Mouse (Mus musculus): ENCODE measurements around the gene Hltf. TPM values are rescaled to one million over a fixed set of nuclear protein-coding genes. Genes with fewer than 3 reads are reported as not detected.

The Hltf gene
- total RNA-seq, 1 experiment from 2014 or later = 20.5 TPM

DNA sequence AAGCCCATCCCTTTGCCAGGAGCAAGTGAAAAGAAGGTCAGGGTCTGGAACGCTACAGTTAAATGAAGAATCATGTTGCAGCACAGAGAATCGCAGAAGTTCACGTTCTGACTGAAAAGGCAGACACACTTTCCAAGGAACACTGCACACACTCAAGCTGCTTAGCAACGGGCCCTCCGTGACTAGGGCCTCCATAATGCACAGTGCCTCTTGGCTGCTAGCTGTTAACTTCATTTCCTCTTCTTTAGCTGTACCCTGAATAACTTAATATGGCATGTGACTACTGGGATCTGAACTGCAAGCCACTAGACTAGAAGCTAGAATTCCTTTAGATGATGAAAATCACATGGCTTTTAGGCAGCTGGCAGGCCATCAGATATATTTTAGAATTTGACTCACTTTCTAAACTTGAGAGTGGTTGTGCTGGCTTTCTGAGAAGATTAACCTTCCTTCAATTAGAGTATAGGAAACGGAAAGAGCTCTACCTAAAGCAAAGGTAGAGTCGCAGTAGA is 89.3 kb downstream of the Hltf start:
- no peak for DNase-seq

DNA sequence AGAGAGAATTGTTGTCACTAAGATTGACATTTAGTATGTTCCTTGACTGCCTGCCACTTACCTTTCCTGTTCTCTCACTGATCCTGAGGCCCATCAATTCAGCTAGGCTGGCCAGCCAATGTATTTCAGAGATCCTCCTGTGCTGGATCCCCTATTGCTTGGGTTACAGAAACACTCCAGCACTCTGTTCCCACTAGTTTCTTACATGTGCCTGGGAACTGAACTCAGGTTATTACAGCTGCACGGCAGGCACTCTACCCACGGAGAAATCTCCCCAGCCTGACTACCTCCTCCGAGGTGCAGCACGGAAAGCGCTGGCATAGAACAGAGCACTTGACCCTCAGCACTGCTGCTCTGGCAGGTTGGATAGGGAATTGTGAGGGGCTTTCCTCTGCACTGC is 90.0 kb downstream of the Hltf start:
- no peak for DNase-seq

GRCm38 (mm10) chr3:20150511-20150910 is 92.9 kb downstream of the Hltf start:
- no peak for DNase-seq

DNA sequence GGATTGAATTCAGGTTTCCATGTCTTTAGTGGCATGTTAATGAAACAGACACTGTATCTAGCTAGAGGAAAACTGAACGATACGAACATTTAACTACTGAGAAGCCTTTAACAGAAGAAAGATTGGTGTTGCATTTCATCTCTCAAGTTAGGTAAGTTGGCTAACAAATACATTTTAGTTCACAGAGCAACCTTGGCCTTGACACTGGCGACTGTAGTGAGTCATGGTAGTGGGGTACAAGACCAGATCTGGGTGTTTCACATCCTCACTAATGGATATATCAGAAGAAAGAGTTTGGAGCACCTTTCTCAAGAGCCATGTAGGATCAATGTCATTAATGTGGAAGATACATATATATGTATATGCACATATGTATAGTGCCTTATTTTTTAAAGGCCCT is 94.0 kb downstream of the Hltf start:
- DNase-seq = no peak

GRCm38 (mm10) chr3:20154531-20155367 is 97.1 kb downstream of the Hltf start, which contains the start of gene Gyg:
Gene Gyg (minus strand): TSS chr3:20155317.
- peak; percentile 80 for DNase-seq

GRCm38 (mm10) chr3:20155476-20155875 is 97.9 kb downstream of the Hltf start:
- no peak for DNase-seq

- no peak for DNase-seq
Observed at GRCm38 (mm10) chr3:20167487-20167886, 109.9 kb downstream of the Hltf start.

Other genes starting within 250 kb of the Hltf start
- 37.0 and 130 TPM in 2 replicates for gene Cp, start 100.8 kb upstream of the Hltf start, total RNA-seq (2021)
- gene Hps3, start 22.5 kb upstream of the Hltf start, total RNA-seq (2021) = 10.1 and 15.5 TPM in 2 replicates
- 84.3 and 84.6 TPM in 2 replicates for gene Gyg, start 97.5 kb downstream of the Hltf start, total RNA-seq (2021)
- 5.1 and 6.7 TPM in 2 replicates for gene Cpa3, start 184.4 kb downstream of the Hltf start, total RNA-seq (2021)
- gene Cpb1, start 217.9 kb downstream of the Hltf start, total RNA-seq (2021) = 4.4 and 4.7 TPM in 2 replicates